Mouse (Mus musculus): ENCODE measurements around the gene Arhgap22. TPM values are rescaled to one million over a fixed set of nuclear protein-coding genes. Genes with fewer than 3 reads are reported as not detected.

Arhgap22 gene
- total RNA-seq (2021) = 10 to 100 TPM; 10.9 to 12.1 TPM
- long read RNA-seq, experiment 1, partial matches to known transcripts = 3 of 9 reads
- long read RNA-seq, experiment 1, other reads (novel, unspliced or antisense) = 6 of 9 reads
- long read RNA-seq, experiment 2, partial matches to known transcripts = 1 of 7 reads
- long read RNA-seq, experiment 2, other reads (novel, unspliced or antisense) = 6 of 7 reads

DNA sequence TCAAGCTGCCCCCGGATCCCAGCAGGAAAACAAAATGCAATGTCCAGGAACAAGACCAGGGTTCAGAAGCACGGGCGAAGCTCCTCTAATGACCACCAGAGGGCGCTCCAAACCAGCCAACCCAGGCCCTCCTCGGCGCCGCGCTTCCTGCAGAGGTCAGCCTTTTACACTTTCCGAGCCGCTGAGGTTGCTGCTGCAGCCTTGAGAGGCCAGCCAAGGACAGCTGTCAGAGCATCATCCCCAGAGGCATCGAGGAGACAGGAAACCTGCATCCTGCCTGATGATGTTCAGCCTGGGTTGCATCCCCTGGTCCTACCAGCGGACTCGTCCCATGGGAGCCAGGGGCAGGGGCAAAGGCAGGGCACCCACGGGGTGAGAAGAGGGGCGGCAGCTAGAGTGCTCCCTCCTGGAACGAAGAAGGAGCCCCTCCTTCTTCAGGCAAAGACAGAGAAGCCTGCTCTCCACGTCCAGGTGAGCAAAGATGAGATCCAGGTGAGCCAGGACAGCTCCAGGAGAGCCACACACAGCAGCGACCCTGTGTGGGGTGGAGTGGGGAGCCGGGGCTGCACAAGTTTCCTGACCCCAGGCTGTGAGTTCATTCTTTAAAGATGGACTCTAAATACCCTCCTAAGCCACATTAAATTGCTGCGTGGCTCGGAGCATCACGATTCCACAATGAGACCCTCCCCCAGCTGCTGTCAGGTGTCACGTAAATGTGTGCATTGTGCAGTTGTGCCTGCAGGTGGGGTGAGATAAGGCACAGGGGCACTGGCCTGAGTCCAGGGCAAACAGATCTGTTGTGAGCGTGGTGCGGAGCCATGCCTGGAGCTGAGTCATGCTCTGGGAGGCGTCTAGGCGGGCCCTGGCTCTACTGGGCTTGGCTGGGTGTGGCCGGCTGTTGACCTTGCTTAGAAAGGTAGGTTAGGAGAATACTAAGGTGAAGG is at the start of gene Arhgap22:
TSS of gene Arhgap22 (plus strand) at position 204 of the 944 bp plus-strand sequence.
- TF ChIP-seq CTCF (IDR thresholded peaks at IDR 0.05) = peak; percentile 97
- Histone ChIP-seq H3K27ac (peak within 1 kb of the TSS; percentile 76), H3K4me3 (peak within 1 kb of the TSS; percentile 45)
- peak; percentile 85 to 87 for DNase-seq (ENCODE audit: extremely low spot score in 1 of 2, low spot score in 2 of 2)
- intact Hi-C loops (cut with DNase I) = loop anchor here (1.0 kb wide), 2 partner anchors 89 to 157 kb away; no protein-coding TSS in a partner anchor

DNA sequence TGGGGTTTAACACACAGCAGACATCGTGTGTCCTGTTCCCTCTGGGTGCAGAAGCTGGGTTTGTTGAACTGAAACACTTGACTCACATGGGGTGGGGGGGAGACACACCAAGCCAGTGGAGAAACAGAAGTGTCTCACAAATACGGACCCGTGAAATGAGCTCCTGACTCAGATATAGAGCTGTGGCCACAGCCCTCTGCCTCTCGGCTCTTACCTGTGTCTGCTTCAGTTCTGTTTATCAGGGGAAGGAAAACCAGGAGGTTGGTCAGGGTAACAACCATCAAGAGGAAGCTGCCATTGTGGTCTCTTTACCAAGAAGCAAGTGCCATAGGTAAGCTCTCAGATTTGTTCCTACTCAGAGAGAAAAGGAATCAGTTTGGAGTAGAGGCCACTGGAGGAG is 45.1 kb upstream of the Arhgap22 start:
- intact Hi-C loops (cut with DNase I) = no loop called here
- H3K27ac ChIP-seq = no peak overlapping the region
- no peak overlapping the region for H3K4me3 ChIP-seq
- TF ChIP-seq CTCF (IDR thresholded peaks at IDR 0.05) = no peak
- DNase-seq (ENCODE audit: extremely low spot score in 1 of 2, low spot score in 2 of 2) = no peak

DNA sequence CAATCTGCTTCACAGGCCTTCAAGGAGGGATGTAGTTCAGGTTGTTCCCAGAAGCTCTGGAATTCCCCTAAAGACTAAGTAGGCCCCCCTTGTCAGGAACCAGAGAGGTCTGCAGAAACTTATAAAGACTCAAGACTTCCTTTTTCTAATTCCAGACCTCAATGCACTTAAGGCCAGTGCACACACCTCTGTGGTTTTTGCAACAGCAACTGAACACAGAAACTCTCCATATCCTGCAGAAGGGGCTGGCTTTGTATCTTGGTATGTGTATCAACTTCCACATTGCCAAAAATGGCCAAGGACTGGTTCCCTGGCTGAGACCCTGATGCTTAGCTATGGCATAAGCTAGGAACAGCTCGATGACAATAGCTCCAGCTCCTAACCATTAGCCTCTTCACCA is 41.9 kb upstream of the Arhgap22 start:
- no peak for DNase-seq (ENCODE audit: extremely low spot score in 1 of 2, low spot score in 2 of 2)

DNA sequence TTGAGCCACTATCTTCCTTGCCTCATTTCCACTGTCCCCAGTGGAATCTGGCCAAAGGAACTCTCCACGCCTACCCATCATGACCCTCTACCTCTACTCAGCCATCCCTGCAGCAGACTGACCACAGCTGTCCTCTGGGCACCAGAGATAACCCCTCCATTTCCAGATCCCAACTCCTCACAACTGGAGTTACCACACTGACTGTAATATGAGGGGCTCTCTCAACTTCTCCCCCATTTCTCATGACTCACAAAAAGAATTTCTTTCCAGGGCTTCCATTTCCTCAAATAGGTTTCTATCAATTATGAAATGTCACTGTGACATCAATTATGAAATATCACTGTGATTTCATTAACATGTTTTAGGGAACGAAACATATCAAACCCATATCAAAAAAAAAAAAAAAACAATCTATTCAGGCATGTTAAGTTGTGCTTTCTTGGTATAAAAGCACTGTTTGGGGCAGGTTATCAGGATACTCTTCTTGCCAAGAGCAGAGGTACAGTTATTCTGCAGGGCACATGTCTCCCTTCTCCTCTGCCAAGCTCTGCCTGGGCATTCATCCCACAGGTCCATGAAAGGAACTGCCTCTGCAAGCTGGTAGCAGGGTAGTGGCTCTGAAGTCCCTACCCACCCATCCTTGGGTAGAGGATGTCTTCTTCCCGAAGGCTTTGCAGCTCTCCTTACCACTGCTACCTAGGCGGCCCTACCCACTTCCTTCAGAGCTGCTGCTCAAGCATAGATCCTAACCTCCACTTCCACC is 38.6 kb upstream of the Arhgap22 start:
- intact Hi-C loops (cut with DNase I) = no loop called here
- no peak for TF ChIP-seq CTCF (IDR thresholded peaks at IDR 0.05)
- DNase-seq (ENCODE audit: extremely low spot score in 1 of 2, low spot score in 2 of 2) = no peak
- H3K27ac ChIP-seq = no peak overlapping the region
- H3K4me3 ChIP-seq = no peak overlapping the region

More for the DNA sequence above, 41.9 kb upstream of the Arhgap22 start:
- TF ChIP-seq CTCF (IDR thresholded peaks at IDR 0.05) = no peak
- Histone ChIP-seq H3K4me3 (no peak overlapping the region), H3K27ac (no peak overlapping the region)
- intact Hi-C loops (cut with DNase I) = no loop called here

DNA sequence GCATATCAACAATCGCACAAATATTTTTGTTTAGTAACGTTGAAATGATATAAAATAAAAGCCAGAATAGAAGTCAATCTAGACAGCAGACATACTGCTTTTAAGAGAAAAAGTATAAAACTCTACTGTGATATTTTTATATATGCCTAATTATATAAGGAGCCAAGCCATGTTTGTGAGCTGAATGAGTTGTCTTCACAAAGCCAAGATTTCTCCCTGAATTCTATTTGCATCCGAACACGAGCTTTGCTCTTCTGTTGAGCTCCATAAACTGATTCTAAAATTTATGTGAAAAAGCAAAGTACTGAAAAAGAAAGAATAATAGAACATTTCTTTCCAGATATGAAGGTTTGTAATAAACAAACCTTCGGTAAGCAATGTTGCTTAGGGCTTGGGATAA is 33.7 kb upstream of the Arhgap22 start:
- intact Hi-C loops (cut with DNase I) = no loop called here
- Histone ChIP-seq H3K27ac (peak overlapping the region; percentile 75), H3K4me3 (no peak overlapping the region)
- no peak for TF ChIP-seq CTCF (IDR thresholded peaks at IDR 0.05)
- no peak for DNase-seq (ENCODE audit: extremely low spot score in 1 of 2, low spot score in 2 of 2)

DNA sequence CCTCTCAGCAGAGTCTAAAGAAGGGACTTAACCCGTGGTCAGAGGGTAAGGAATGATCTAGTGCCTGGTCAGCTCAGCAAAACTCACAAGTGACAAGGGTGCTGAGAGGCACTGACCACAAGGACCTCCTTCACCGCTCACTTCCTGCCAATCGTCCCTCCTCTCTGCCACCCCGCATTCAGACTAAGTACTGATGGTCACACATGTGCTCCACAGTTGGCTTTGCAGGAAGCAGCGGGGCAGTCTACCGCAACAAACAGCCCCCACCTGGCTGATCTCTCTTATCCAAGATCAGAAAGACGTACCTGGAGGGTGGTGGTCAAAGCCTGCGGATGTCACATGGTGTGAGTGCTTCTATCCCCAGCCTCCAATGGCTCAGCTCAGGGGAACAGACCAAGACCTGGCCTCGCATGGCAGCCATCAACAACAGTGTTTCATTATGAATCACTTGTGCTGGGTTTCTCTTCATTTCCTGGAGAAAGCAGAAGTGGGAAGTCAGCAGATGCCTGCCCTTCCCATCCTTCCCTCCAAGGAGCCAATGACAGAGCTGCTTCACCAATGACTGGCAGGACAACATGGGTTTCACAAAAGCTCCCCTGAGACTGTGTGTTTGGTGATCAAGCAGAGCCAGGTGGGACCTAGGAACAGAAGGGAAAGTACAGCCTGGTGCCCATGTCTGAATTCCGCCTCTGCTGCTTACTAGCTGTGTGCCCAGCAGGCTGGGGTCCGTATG is 28.6 kb upstream of the Arhgap22 start, which contains the start of gene Wdfy4:
TSS of gene Wdfy4 (minus strand) at position 441 of the 733 bp plus-strand sequence.
- Histone ChIP-seq H3K4me3 (no peak within 1 kb of the TSS), H3K27ac (no peak within 1 kb of the TSS)
- TF ChIP-seq CTCF (IDR thresholded peaks at IDR 0.05) = no peak
- DNase-seq (ENCODE audit: extremely low spot score in 1 of 2, low spot score in 2 of 2) = no peak
- intact Hi-C loops (cut with DNase I) = no loop called here

DNA sequence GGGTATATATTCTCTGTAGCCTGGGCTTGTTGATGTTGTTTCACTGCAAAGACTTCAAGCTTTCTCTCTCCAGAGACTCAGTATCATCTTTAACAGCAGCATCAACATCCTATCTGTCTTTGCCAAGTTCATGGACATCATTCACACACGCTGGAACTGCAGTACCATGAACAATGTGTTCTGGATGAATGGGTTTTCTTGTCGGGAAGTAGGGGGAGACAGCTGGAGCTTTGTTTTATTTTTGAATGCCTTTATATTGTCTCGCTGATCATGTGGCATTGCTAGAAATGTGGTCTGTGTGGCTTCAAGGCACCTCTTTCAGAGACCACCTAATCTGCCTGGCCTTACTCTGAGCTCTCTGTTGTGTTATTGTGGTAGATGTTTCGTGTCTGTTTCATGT is 26.6 kb upstream of the Arhgap22 start:
- intact Hi-C loops (cut with DNase I) = no loop called here
- Histone ChIP-seq H3K4me3 (no peak overlapping the region), H3K27ac (no peak overlapping the region)
- no peak for TF ChIP-seq CTCF (IDR thresholded peaks at IDR 0.05)
- DNase-seq (ENCODE audit: extremely low spot score in 1 of 2, low spot score in 2 of 2) = no peak

DNA sequence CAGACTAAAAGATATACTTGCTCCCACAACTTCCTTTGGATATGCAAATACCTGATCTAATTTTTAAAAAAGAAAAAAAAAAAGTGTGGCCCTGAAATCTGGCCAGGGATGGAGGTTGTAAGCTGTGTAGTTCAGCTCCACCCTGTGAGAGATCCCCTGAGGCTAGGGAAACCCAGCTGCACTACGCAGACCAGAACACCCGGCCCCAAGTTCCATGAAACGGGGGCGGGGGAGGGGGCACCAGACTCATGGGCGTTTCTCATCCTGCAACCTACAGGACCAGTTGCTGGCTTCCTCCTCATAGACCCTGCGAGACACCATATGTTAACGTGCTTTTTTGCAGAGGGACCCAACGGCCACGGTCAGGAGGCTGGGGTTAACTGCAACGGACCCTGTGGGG is 24.6 kb upstream of the Arhgap22 start:
- intact Hi-C loops (cut with DNase I) = no loop called here
- DNase-seq (ENCODE audit: extremely low spot score in 1 of 2, low spot score in 2 of 2) = no peak
- TF ChIP-seq CTCF (IDR thresholded peaks at IDR 0.05) = no peak
- Histone ChIP-seq H3K4me3 (no peak overlapping the region), H3K27ac (no peak overlapping the region)

DNA sequence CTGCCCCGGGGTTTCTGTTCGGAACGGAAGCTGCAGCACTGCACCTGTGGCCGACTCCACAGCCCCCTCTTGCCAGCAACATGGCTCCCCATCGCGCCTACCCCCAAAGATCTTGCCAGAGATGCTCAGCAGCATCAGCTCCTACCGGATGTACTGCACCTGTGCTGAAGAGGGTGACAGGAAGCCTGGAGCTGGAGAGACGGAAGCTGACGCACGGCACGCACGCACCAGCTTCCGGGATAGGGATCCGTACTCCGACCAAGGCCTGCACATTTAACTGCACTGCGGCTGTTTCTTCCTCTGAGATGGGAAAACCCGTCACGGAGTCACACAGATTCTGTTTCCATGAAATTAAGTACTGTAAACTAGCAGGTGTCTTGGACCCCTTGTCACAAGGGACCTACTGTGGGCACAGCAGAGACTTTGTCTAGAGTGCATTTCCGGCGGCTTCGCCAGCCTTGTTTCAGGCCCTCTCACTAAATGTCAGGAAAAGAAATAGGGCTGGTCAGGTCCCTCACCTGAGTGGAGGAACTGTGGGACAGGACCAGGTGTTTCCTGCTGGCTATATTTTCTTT is 23.9 kb upstream of the Arhgap22 start:
- TF ChIP-seq CTCF (IDR thresholded peaks at IDR 0.05) = no peak
- intact Hi-C loops (cut with DNase I) = no loop called here

DNA sequence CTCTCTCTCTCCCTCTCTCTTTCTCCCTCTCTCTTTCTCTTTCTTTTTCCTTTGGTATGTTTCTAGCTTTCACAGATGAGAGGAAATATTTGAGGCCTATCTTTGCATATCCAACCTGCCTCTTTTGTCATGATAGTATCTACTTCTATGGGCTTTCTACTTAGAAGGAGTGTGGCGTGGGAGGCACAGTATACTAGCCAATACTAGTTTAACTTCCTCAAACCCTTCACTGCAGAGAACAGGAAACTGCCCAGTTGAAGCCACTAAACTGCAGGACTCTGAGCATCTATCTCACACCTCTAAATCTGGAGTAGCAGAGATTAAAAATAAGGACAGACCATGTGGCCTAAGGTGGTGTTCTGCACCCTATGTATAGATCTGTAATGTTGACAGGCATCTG is 23.2 kb upstream of the Arhgap22 start:
- intact Hi-C loops (cut with DNase I) = no loop called here

More for the DNA sequence above, 23.9 kb upstream of the Arhgap22 start:
- no peak overlapping the region for H3K27ac ChIP-seq
- DNase-seq (ENCODE audit: extremely low spot score in 1 of 2, low spot score in 2 of 2) = no peak
- H3K4me3 ChIP-seq = no peak overlapping the region

DNA sequence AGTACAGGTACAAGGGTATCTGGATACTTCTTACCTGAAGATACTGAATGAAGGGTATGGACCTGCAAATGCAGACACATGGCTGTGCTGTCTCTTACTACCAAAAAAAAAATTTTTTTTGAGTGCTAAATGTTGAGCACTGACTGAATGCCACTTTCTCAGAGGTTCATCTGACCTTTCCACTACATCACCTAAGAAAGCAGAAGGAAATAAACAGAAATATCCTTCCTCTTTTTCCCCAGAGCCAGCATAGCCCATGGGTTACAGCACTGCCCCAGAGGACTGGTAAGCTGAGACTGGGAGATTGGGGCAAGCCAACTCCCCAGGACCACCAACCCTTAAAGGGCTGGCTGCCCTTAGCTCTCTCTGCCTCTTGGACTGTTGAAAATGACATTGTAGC is 20.1 kb upstream of the Arhgap22 start:
- intact Hi-C loops (cut with DNase I) = no loop called here
- Histone ChIP-seq H3K27ac (no peak overlapping the region), H3K4me3 (no peak overlapping the region)
- no peak for TF ChIP-seq CTCF (IDR thresholded peaks at IDR 0.05)
- no peak for DNase-seq (ENCODE audit: extremely low spot score in 1 of 2, low spot score in 2 of 2)

More for the DNA sequence above, 23.2 kb upstream of the Arhgap22 start:
- Histone ChIP-seq H3K27ac (no peak overlapping the region), H3K4me3 (no peak overlapping the region)
- no peak for DNase-seq (ENCODE audit: extremely low spot score in 1 of 2, low spot score in 2 of 2)
- TF ChIP-seq CTCF (IDR thresholded peaks at IDR 0.05) = no peak

All from left cerebral cortex, adult 2 months (tissue).